Mouse (Mus musculus): ENCODE results near the gene Tulp2. TPM values are rescaled to one million over a fixed set of nuclear protein-coding genes. Genes with fewer than 3 reads are reported as not detected.
A peak's percentile ranks its signal among the peaks of the same experiment; 100 is the strongest.
"Not testable (repeated sequence)": the region's sequence is repeated elsewhere in the genome, so short reads cannot be mapped to it uniquely, and the experiment has no call there.

Gene Tulp2
- total RNA-seq, 2 experiments from 2014 or later = 0.39 TPM; not detected in 1

- intact Hi-C loops (cut with DNase I) = no loop called here
- DNase-seq = peak; percentile 68 to 79
Measured at GRCm38 (mm10) chr7:45458748-45459563, 22.7 kb upstream of the Tulp2 start.

DNA sequence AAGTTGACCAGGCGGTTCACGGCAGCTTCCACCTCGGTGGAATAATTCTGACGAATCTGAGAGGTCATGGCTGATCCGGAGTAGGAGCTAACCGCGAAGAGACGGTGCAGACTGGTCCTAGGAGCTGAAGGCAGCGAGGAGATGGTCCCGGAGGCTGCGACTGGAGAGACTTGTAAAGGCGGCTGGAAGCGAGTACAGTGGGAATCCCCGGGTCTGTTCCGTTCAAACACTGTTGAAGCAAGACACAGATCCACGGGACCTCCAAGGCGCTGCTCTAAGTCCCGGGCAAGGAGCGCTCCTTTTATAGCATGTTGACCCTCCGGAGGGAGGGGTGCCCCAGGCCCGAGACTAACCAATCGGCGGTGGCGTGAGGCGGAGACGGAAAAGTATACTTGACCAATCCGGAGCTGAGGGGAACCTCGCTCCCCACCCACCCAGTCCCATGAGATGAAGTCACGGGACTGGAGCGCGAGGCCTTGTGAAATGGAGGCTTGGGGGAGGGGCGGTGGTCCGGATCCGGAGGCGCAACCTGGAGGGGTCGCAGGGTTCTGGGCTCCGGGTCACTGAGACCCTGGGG is 22.0 kb upstream of the Tulp2 start, which contains the start of gene Ftl1:
TSS of gene Ftl1 (minus strand) at position 321 of the 577 bp plus-strand sequence.
- DNase-seq = peak; percentile 92 to 96
- intact Hi-C loops (cut with DNase I) = not testable (repeated sequence)

DNA sequence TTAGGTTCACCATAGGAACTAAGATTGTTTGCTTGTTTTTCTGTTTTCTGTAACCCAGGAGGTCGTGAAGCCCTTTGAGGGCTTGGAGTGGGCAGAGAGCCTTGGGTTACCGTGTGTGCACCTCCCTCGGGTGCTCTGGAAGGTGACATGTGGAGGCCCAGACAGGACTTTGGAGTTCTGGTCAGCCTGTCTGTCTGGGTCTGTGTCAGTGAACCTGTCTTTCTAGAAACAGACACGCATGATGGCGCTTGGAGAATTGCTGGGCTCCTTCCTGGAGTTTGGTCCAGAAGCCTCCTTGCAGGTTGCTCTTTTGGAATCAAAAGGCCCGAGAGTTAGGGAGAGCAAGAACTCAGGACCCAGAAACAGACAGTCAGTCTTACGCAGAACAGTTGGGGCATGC is 21.3 kb upstream of the Tulp2 start:
- peak in 1 of 2 experiments; percentile 43 for DNase-seq
- intact Hi-C loops (cut with DNase I) = no loop called here

GRCm38 (mm10) chr7:45460860-45461314 is 20.8 kb upstream of the Tulp2 start:
- DNase-seq = peak; percentile 42 to 65
- intact Hi-C loops (cut with DNase I) = no loop called here

DNA sequence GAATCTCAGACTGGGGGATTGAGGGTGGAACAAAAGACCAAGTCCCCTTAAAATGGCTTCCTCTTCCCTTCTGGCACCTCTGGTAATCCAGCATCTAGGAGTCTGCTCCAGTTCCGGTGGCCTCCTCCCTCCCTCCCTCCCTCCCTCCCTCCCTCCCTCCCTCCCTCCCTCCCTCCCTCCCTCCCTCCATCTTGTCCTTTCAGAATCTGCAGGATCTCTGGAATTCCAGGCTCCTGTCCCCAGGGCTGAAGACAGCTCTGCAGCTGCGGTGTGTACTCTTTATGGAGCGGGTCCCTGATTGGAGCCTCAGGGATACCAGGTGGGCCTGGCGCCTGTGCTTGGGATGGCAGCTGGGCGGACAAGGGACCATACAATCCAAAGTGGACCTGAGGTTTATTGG is 20.4 kb upstream of the Tulp2 start:
- intact Hi-C loops (cut with DNase I) = no loop called here
- DNase-seq = no peak

GRCm38 (mm10) chr7:45461781-45462180 is 19.9 kb upstream of the Tulp2 start:
- intact Hi-C loops (cut with DNase I) = no loop called here
- DNase-seq = no peak

DNA sequence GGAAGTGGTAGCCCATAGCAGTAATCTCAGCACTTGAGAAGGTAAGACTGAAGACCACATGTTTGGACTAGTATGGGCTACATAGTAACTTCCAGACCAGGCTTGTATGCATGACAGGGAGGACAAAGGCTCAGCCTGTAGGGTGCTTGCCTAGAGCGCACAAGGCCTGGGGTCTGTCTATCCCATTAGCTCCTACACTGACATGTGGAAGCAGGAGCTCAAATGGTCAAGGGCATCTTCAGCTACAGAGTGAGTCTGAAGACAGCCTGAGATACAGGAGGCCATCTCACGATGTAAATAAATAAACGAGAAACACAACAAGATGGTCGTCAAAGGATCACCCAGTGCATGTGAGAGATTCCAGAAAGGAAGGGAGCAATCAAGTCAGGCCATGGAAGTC is 19.4 kb upstream of the Tulp2 start:
- intact Hi-C loops (cut with DNase I) = no loop called here
- no peak for DNase-seq

DNA sequence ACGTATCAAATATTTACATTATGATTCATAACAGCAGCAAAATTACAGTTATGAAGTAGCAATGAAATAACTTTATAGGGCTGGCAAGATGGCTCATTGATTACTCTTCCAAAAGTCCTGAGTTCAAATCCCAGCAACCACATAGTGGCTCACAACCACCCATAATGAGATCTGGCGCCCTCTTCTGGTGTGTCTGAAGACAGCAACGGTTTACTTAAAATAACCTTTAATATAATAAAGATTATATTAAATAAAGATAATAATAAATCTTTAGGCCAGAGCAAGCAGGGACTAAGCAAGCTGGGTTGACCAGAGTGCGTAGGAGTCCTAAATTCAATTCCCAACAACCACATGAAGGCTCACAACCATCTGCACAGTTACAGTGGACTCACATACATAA is 18.8 kb upstream of the Tulp2 start:
- intact Hi-C loops (cut with DNase I); DNase-seq: not testable (repeated sequence)

DNA sequence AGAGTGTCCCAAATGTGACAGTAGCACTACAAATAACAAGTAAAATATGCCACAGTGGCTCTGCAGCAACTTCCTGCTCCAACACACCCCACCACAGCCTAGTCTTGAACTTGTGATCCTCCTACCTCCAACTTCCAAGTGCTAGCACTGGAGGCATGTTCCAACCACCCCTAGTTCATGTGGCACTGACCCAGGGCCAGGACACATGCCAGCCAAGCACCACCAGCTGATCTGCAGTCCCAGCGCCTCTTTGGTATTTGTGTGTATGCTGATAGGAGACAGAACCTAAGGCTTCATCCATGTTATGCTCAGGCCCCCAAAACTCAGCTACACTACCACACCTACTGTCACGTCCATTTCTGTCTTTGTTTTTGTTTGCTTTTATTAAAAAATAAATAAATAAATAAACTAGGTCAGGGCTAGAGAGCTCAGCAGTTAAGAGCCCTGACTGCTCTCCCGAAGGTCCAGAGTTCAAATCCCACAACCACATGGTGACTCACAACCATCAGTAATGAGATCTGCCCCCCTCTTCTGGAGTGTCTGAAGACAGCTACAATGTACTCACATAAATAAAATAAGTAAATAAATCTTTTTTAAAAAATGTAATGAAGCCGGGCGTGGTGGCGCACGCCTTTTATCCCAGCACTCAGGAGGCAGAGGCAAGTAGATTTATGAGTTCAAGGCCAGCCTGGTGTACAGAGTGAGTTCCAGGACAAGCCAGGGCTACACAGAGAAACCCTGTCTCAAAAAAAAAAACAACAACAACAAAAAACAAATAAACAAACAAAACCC is 17.5 kb upstream of the Tulp2 start:
- no peak for DNase-seq
- intact Hi-C loops (cut with DNase I) = no loop called here

DNA sequence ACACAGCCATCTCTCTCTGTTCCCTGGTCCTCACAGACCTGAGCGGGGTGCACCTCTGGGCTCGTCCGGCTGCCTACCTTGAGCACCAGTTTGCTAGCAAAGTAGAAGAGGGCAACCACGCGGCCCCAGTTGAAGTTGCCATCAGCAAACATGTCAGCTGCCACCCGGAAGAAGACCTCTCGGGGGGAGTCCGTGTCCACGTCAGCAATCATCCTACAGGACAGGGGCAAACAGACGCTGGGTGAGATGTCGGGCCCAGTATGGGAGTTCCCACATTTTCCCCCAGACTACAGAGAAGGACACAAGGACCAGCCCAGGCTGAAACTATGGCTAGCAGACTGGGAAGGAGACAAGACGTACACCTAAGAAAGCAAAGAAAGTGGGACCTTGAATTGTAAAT is 16.6 kb upstream of the Tulp2 start:
- intact Hi-C loops (cut with DNase I) = no loop called here
- DNase-seq = no peak

- intact Hi-C loops (cut with DNase I) = no loop called here
- DNase-seq = no peak
Measured at GRCm38 (mm10) chr7:45465549-45465948, 16.1 kb upstream of the Tulp2 start.

GRCm38 (mm10) chr7:45466283-45467089 is 15.2 kb upstream of the Tulp2 start, which contains the start of gene Bax:
TSS of gene Bax (minus strand) at chr7:45466898.
- peak; percentile 90 to 95 for DNase-seq
- intact Hi-C loops (cut with DNase I) = loop anchor here (1.0 kb wide), 1 partner anchor 114 kb away; no protein-coding TSS in a partner anchor

DNA sequence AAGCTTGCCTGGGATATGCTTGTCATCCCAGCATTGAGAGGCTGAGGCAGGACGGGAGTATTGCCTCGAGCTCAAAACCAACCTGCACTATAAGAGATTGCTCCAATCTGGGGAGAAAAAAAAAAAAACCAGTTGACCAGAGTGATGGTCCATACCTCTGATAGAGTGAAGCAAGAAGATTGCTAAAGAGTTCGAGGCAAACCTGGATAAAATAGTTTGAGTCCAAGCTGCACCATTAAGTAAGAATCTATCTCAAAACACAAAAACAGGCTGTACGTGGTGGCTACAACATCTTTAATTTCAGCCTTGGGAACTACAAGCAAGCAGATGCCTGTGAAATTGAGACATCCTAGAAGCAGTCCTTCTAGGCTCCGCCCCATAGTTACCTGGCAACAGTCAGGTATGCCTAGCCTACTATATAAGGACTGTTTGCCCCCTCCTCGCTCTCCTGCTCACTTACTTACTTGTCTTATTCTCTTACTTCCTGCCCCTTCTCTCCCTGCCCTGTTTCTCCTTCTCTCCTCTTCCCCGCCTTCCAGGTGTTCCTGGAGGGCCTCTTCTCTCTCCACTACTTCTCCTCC is 14.5 kb upstream of the Tulp2 start:
- intact Hi-C loops (cut with DNase I) = no loop called here
- DNase-seq = no peak

- intact Hi-C loops (cut with DNase I) = loop anchor here (2.0 kb wide), 1 partner anchor 90 kb away; no protein-coding TSS in a partner anchor
- DNase-seq = peak in 1 of 2 experiments; percentile 50
Measured at GRCm38 (mm10) chr7:45470869-45471268, 10.8 kb upstream of the Tulp2 start.

DNA sequence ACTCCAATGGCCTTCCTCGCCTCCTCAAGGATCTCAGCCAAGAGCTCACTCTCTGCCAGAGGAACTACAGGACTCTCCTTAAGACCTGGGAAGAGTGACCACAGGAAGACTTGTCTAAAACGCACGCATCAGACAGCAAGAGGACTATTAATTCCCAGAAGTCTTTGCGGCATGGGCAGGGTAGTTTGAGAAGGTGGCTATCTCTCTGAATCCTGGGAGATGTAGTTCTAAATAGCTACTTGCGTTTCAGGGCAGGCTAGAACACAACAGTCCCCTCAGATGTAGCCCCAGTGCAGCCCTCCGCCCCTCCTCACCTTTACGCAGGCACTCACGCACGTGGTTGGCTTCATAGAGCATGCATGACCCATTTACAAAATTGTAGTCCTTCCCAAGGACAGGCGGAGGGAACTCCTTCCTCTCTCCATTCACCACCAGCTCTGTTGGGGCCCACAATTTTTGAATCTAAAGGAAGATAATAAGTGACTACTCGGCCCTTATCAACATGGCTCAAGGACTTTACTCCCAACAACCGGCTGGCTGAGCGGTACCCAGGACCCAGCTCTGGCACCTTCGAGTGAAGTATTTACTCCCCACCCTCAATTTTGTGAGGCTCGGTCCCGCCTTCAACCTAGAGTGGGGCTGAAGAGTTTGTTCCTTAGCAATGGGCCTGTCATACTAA is 6.2 kb upstream of the Tulp2 start:
- DNase-seq = no peak
- intact Hi-C loops (cut with DNase I) = loop anchor here (5.0 kb wide), 1 partner anchor 42 kb away; no protein-coding TSS in a partner anchor

- no peak for DNase-seq
- intact Hi-C loops (cut with DNase I) = loop anchor here (5.0 kb wide), 1 partner anchor 41 kb away; no protein-coding TSS in a partner anchor
Measured at GRCm38 (mm10) chr7:45476453-45476852, 5.2 kb upstream of the Tulp2 start.

DNA sequence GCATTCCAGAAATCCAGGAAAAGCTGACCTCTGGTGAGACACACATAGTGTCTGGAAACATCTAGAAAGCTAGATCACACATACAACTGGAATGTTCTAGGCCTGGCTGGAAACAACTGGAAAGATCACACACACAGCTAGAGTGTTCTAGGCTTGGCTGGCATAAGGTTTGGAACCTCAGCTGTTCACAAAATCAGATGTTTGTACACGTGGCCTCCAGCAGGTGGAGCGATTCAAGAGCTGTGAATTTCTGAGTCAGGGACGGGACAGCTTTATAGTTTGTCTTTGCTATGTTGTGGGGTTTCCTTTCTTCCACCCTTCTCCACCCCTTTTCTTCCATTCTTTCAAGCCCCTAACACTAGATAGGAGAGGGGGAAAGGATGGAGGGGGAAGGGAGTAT is 4.7 kb upstream of the Tulp2 start:
- intact Hi-C loops (cut with DNase I) = loop anchor here (5.0 kb wide), 1 partner anchor 40 kb away; no protein-coding TSS in a partner anchor

DNA sequence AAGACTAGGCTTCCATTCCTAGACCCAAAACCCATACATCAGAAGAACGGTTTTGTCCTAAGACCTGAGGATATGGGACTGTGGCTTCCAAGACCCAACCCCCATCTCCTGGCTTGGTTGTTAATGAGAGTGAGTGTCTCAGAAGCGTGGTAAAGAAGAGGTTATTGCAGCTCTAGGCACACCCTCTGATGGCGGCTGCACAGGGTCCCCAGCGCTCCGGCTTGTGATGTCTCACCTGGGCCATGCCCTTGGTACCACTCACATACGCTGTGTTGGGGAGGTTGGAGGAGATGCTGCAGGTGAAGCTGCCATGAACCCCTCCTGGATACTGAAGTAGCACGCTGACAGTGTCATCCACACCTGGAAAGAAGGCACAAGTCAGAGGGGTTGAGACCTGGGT is 2.9 kb upstream of the Tulp2 start:
- intact Hi-C loops (cut with DNase I) = loop anchor here (5.0 kb wide), 1 partner anchor 39 kb away; no protein-coding TSS in a partner anchor
- DNase-seq = no peak

More for the DNA sequence above, 4.7 kb upstream of the Tulp2 start:
- DNase-seq = peak in 1 of 2 experiments; percentile 42

- DNase-seq; intact Hi-C loops (cut with DNase I): not testable (repeated sequence)
Measured at GRCm38 (mm10) chr7:45480310-45480709, 1.4 kb upstream of the Tulp2 start.

Measured in gastrocnemius, postnatal 36 days (tissue).